ENCODE assay signal across 32 mouse cellular contexts in the genomic region with DNA sequence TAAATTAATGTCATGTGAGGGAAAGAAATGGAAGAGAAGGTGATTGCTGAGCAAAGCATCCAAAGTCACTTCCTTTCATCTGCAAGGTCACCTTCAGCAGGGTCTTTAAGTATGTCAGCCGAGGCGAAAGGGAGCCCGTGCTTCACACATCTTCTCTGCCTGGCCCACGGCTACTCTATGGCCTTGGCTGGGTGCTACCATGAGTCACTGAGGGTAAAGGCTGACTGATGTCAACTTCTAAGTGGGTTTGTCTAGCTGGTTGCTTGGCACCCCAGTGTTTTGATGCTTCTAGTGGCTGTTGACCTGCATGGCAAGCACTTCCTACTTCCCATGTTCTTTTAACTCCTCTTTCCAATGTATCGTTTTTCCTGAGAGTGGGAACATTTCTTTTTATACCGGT. TPM values are rescaled to one million over a fixed set of nuclear protein-coding genes. Genes with fewer than 3 reads are reported as not detected.
A peak's percentile ranks its signal among the peaks of the same experiment; 100 is the strongest.
DNase-seq lines count a peak whose midpoint lies in the region.
"Had no signal": no experiment of that assay in that cellular context is flagged by ENCODE, and none has a peak within 500 bp of the region (broad histone marks: within the 10 kb centered on the region; RNA-seq: fewer than 3 reads in every experiment).

No protein-coding gene starts in this region.

- DNase-seq in adrenal gland, adult (ENCODE audit: inconsistent age in 2 of 2, low spot score in 1 of 2): peak; percentile 59 to 77
- no peak for DNase-seq in adrenal gland, postnatal 4 days (ENCODE audit: low spot score in 2 of 2)
- DNase-seq in adrenal gland, adult 2 months: peak; percentile 71
- DNase-seq in adrenal gland, postnatal 14 days: peak; percentile 69
- no peak for DNase-seq in urinary bladder, postnatal 10 days (ENCODE audit: low spot score)
- DNase-seq in kidney, adult 11 months: no peak
- DNase-seq: cerebellum, adult 11 months; cerebellum, adult 2 months; cerebellum, adult 9-11 months; cerebellum, postnatal 25 days; forebrain, postnatal 0 days; gastrocnemius, postnatal 36 days; heart, postnatal 10 days; heart, postnatal 36 days; kidney, adult 2 months had no signal

RNA-seq across cellular contexts. Expression of a gene that starts 20.3 kb away (rescaled TPM):
- total RNA-seq in adrenal gland, postnatal 4 days (2021): not detected
- not detected for total RNA-seq in adrenal gland, adult 2 months (2021)
- not detected in 2 replicates for polyA plus RNA-seq in adrenal gland, adult 2 months (2012; rRNA removed)
- not detected in 2 replicates for total RNA-seq in adrenal gland, postnatal 14 days (2021)
- total RNA-seq: adrenal gland, adult 18-20 months; common myeloid progenitor, adult 5-6 weeks; ES-E14; forebrain, postnatal 0 days; gastrocnemius, adult 8-10 months; gastrocnemius, postnatal 36 days; granulocyte monocyte progenitor cell, adult 5-6 weeks; heart, postnatal 10 days; heart, postnatal 36 days; hindbrain, postnatal 0 days had no signal
- polyA plus RNA-seq: activated CD4-positive, CD25-positive, alpha-beta regulatory T cell, adult 4 months; embryonic facial prominence, embryonic 12.5 days; embryonic facial prominence, embryonic 15.5 days; forebrain, embryonic 11.5 days; forebrain, embryonic 14.5 days; forebrain, postnatal 0 days; heart, embryonic 12.5 days; heart, embryonic 15.5 days; hindbrain, embryonic 10.5 days; hindbrain, embryonic 14.5 days; hindbrain, postnatal 0 days; inflammation-experienced regulatory T-cells, adult 6 months; intestine, embryonic 16.5 days; kidney, adult 2 months had no signal

RNA-seq across cellular contexts. Expression of a gene that starts 36.7 kb away (rescaled TPM):
- 10 to 100 TPM; 83.2 to 85.6 TPM for total RNA-seq in adrenal gland, postnatal 4 days (2021)
- total RNA-seq in adrenal gland, adult 2 months (2021): 10 to 100 TPM; 30.4 to 30.6 TPM
- polyA plus RNA-seq in adrenal gland, adult 2 months (2012; rRNA removed): 10.9 and 13.1 TPM in 2 replicates
- total RNA-seq in adrenal gland, postnatal 14 days (2021): 113 and 137 TPM in 2 replicates
- total RNA-seq: common myeloid progenitor, adult 5-6 weeks; granulocyte monocyte progenitor cell, adult 5-6 weeks had no signal
- polyA plus RNA-seq: activated CD4-positive, CD25-positive, alpha-beta regulatory T cell, adult 4 months; inflammation-experienced regulatory T-cells, adult 6 months had no signal

RNA-seq across cellular contexts. Expression of a gene that starts 52.2 kb away (rescaled TPM):
- under 1 TPM in 1 of 2 experiments, not detected in 1; 0.11 TPM for total RNA-seq in adrenal gland, postnatal 4 days (2021)
- under 1 TPM in 1 of 2 experiments, not detected in 1; 0.10 TPM for total RNA-seq in adrenal gland, adult 2 months (2021)
- not detected in 2 replicates for polyA plus RNA-seq in adrenal gland, adult 2 months (2012; rRNA removed)
- total RNA-seq in adrenal gland, postnatal 14 days (2021): not detected in 2 replicates
- total RNA-seq: adrenal gland, adult 18-20 months; common myeloid progenitor, adult 5-6 weeks; ES-E14; granulocyte monocyte progenitor cell, adult 5-6 weeks; heart, postnatal 10 days; heart, postnatal 36 days had no signal
- polyA plus RNA-seq: activated CD4-positive, CD25-positive, alpha-beta regulatory T cell, adult 4 months; heart, embryonic 12.5 days; inflammation-experienced regulatory T-cells, adult 6 months; kidney, adult 2 months had no signal

Comparison
In these comparisons a context has a peak if more than half of its experiments do, and no peak if none do; other contexts are left out.
1. DNase-seq: peak in adrenal gland, adult (2 of 2), adrenal gland, adult 2 months (single experiment) and adrenal gland, postnatal 14 days (single experiment); none in adrenal gland, postnatal 4 days (0 of 2), urinary bladder, postnatal 10 days (single experiment) and kidney, adult 11 months (single experiment).